Mouse (Mus musculus): ENCODE measurements at regions not wholly inside any gene's neighbourhood (a gene's known extent, or its start where the extent isn't known, plus 50 kb on each side); places are given as distances from the start of the nearest gene placed in this dataset.

- TF ChIP-seq EP300 (IDR thresholded peaks at IDR 0.05; ENCODE audit: low read depth in 1 of 2, low read length in 2 of 2) = no peak
- no peak for TF ChIP-seq USF1 (IDR thresholded peaks at IDR 0.05; ENCODE audit: low read depth, low read length)
- no peak for TF ChIP-seq CTCF (IDR thresholded peaks at IDR 0.05 in 2 of 3, conservative IDR thresholded peaks at IDR 0.05 in 1 of 3; ENCODE audit: control insufficient read depth in 1 of 3, insufficient read depth in 1 of 3, low read depth in 2 of 3, low read length in 3 of 3, poor library complexity in 1 of 3, severe bottlenecking in 1 of 3)
- TF ChIP-seq POLR2AphosphoS2 (IDR thresholded peaks at IDR 0.05; ENCODE audit: low read length) = no peak
- TF ChIP-seq MAZ (IDR thresholded peaks at IDR 0.05; ENCODE audit: low read depth, low read length) = no peak
- TF ChIP-seq MYC (IDR thresholded peaks at IDR 0.05; ENCODE audit: low read depth, low read length) = no peak
- TF ChIP-seq MAX (IDR thresholded peaks at IDR 0.05; ENCODE audit: low read length) = no peak
- no peak for TF ChIP-seq TCF12 (IDR thresholded peaks at IDR 0.05; ENCODE audit: low read depth, low read length)
- no peak for TF ChIP-seq SIN3A (IDR thresholded peaks at IDR 0.05; ENCODE audit: low read length)
- no peak for TF ChIP-seq UBTF (IDR thresholded peaks at IDR 0.05; ENCODE audit: borderline replicate concordance, insufficient read depth, low read depth, low read length)
Measured at GRCm38 (mm10) chr5:125888840-125889239, 357.3 kb downstream of the Tmem132b start.
